Mouse (Mus musculus) liver, embryonic 12.5 days (tissue): Measurements from ENCODE around the gene C5ar1. TPM values are rescaled to one million over a fixed set of nuclear protein-coding genes. Genes with fewer than 3 reads are reported as not detected.
"Not testable (repeated sequence)": the region's sequence is repeated elsewhere in the genome, so short reads cannot be mapped to it uniquely, and the experiment has no call there.

Experiments
- ATAC-seq: fragments of 200-750 bp; cut with Nextera tagmentation; 2 replicates; pipeline ENCODE4 v1.8.0; 2017; ENCODE audit warnings: moderate number of reproducible peaks, mild to moderate bottlenecking, moderate library complexity
- H3K27ac ChIP-seq: fragments of 300-500 bp; sonication (generic); 2 replicates; pipeline ENCODE4 v1.5.1; 2016; ENCODE audit warnings: mild to moderate bottlenecking
- H3K27me3 ChIP-seq: fragments of 300-500 bp; sonication (generic); replicated peaks from 2 replicates; pipeline ENCODE4 v1.6.1; 2016; ENCODE audit warnings: mild to moderate bottlenecking, moderate library complexity
- H3K36me3 ChIP-seq: fragments of 300-500 bp; sonication (generic); 2 replicates; pipeline ENCODE4 v1.6.1; 2016; ENCODE audit warnings: mild to moderate bottlenecking, moderate library complexity
- H3K4me1 ChIP-seq: fragments of 300-500 bp; sonication (generic); 2 replicates; pipeline ENCODE4 v1.6.1; 2016
- H3K4me2 ChIP-seq: fragments of 300-500 bp; sonication (generic); 2 replicates; pipeline ENCODE4 v1.6.1; 2016; ENCODE audit warnings: mild to moderate bottlenecking, moderate library complexity
- H3K4me3 ChIP-seq: fragments of 300-500 bp; sonication (generic); 2 replicates; pipeline ENCODE4 v1.5.1; 2016; ENCODE audit warnings: mild to moderate bottlenecking, moderate library complexity
- H3K9ac ChIP-seq: fragments of 300-500 bp; sonication (generic); 2 replicates; pipeline ENCODE4 v1.6.1; 2016; ENCODE audit warnings: mild to moderate bottlenecking, moderate library complexity
- H3K9me3 ChIP-seq: fragments of 300-500 bp; sonication (generic); replicated peaks from 2 replicates; pipeline ENCODE4 v1.6.1; 2016; ENCODE audit warnings: mild to moderate bottlenecking, moderate library complexity
- WGBS: fragments of 180-500 bp; shearing (Covaris S2); methylation state at CpG from one replicate; pipeline ENCODE4 v1.1.7; 2016; ENCODE audit not compliant: insufficient replicate concordance; 5-methylcytosine and 5-hydroxymethylcytosine counted together
- polyA plus RNA-seq: library from polyadenylated mRNA; unstranded; fragments of >200 nt; fragmentation: Nextera tagmentation; extraction: Ambion mirVana; gene quantifications from 2 replicates; pipeline ENCODE4 v1.2.1, GENCODE M21; 2016

Gene C5ar1
- polyA plus RNA-seq, 1 experiment from 2014 or later: 2.1 TPM

DNA sequence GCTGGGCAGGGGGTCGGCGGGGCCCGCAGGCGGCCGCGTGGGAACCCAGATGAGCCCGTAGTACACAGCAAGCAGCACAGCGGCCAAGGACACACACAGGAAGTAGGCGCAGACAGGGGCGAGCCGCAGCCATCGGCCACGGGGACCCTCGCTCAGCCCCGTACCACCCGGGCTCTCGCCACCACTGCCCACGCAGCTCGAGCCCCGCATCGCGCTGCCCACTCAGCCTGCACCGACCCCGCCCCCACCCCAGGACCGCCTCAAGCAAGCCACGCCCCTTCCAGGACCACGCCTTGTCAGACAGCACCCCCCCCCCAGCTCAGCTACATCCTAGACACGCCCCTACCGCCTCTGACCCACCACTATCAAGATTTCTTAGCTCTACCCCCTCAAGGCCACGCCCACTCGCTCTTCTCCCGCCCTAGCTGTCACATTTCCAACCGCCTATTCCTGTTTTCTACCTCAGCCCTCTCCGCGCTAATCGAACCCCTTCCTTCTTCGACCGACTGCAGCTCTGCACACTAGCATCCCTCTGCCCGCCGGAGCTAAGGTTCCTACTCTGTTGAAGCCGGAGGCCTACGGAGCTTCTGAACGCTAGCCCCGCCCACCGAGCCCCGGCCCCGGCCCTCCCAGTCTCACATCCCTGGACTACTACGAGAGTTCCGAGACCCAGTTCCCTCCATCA lies 13.9 kb upstream of the C5ar1 start, which contains the start of gene Inafm1:
Gene Inafm1 (minus strand): TSS at position 537 of the 685 bp plus-strand sequence.
- H3K4me3 ChIP-seq: peak within 1 kb of the TSS; percentile 82
- ATAC-seq: peak; percentile 73
- peaks cover 40% of the 10 kb centered on the region for H3K36me3 ChIP-seq
- H3K4me1 ChIP-seq: peaks cover 60% of the 10 kb centered on the region
- H3K4me2 ChIP-seq: peak within 1 kb of the TSS; percentile 99
- peak within 1 kb of the TSS; percentile 88 for H3K9ac ChIP-seq
- H3K27me3 ChIP-seq: no peaks in the 10 kb centered on the region
- peak within 1 kb of the TSS; percentile 98 for H3K27ac ChIP-seq
- H3K9me3 ChIP-seq: no peaks in the 10 kb centered on the region
- under 1% methylated on average over 47 of the region's 49 CpGs for WGBS

DNA sequence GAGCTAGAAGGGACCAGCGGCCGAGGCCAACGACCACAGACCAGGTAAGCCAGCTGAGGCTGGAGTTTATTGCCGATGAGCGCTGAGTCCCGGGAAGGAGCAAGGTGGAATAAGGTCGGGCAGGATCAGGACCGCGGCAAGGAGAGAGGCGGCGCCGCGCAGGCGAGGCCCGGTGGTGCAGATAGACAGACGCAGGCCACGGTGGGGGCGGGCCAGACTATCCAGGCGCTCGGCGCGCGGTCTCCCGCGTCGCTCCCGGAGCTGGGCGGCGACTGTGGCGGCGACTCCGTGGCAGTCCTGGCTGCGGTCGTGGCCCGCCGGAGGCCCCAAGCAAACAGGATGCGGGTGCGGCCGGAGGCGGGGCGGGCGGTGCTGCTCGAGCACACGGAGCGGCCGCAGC lies 13.3 kb upstream of the C5ar1 start:
- peaks cover 60% of the 10 kb centered on the region for H3K4me1 ChIP-seq
- peak overlapping the region; percentile 98 for H3K27ac ChIP-seq
- no peaks in the 10 kb centered on the region for H3K27me3 ChIP-seq
- WGBS: under 1% methylated on average over 46 of the region's 46 CpGs
- H3K4me3 ChIP-seq: peak overlapping the region; percentile 82
- H3K4me2 ChIP-seq: peak overlapping the region; percentile 99
- peak; percentile 77 for ATAC-seq
- peak overlapping the region; percentile 88 for H3K9ac ChIP-seq
- H3K36me3 ChIP-seq: peaks cover 35% of the 10 kb centered on the region
- no peaks in the 10 kb centered on the region for H3K9me3 ChIP-seq

DNA sequence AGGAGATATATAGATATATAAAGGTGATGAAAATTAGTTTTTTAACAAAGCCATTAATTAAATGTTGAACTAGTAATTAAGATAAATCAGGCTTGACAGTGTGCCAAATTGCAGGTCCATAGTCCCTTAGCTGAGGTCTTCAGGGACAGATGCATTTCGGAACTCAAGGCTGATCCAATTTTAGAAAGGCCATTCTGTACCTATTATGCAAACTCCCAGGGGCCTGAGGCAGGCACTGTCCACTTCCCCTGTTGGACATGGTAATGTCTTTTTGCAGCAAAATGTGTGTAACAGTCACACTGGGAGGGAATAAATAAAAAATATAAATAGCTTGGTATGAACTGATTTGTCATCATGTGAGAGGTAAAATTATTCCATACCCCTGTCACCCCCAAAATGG lies 11.8 kb upstream of the C5ar1 start:
- WGBS: 82% methylated on average over 1 of the region's 1 CpGs
- Histone ChIP-seq H3K9me3 (no peaks in the 10 kb centered on the region), H3K9ac (peak overlapping the region; percentile 88; the same call in 1 of the 2 replicates), H3K4me2 (no peak overlapping the region), H3K27ac (no peak overlapping the region), H3K36me3 (peaks cover 19% of the 10 kb centered on the region), H3K4me3 (no peak overlapping the region), H3K4me1 (peaks cover 48% of the 10 kb centered on the region), H3K27me3 (no peaks in the 10 kb centered on the region)
- ATAC-seq: no peak

DNA sequence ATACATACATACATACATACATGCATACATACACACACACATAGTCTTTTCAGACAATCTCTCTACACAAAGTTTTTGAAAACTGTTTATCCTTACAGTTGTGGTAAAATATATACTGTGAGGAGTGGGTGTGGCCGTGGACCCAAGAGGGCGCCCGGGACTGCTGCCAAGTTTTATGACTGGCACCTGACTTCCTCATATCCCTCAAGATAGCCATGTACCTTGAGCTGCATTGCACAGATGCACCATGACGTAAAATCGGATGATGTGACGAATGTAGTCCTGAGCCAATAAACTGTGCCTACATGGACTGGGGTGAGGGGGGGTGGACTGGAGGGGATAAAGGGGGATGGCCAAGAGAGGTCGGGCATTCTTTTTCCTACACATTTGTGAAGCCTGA lies 7.3 kb upstream of the C5ar1 start:
- H3K36me3 ChIP-seq, ATAC-seq, H3K4me2 ChIP-seq, H3K9me3 ChIP-seq, H3K27me3 ChIP-seq, H3K27ac ChIP-seq, H3K9ac ChIP-seq, H3K4me3 ChIP-seq: not testable (repeated sequence)
- WGBS: 73% methylated on average over 7 of the region's 7 CpGs
- peaks cover 12% of the 10 kb centered on the region for H3K4me1 ChIP-seq

DNA sequence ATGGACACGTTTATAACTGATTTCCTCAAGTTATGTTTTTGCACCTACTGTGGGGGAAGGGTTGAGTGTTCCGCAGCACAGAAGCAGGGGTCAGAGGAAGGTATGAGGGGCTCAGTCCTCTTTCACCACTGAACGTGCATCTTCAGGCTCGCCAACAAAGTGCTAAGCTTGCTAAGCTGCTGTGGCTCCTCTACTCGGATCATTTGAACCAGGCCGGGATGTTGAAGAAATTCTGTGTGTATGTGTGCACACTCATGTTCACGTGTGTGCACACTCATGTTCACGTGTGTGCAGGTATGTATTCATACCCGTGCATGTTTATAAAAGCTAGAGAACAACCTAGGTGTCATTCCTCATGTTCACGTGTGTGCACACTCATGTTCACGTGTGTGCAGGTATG lies 6.5 kb upstream of the C5ar1 start:
- WGBS: 77% methylated on average over 11 of the region's 11 CpGs
- no peak for ATAC-seq
- Histone ChIP-seq H3K27ac (no peak overlapping the region), H3K4me2 (no peak overlapping the region), H3K36me3 (no peaks in the 10 kb centered on the region), H3K9ac (no peak overlapping the region), H3K4me1 (0 out of 2 replicates have a peak, but pooled peaks cover 8% of the 10 kb centered on the region), H3K27me3 (no peaks in the 10 kb centered on the region), H3K4me3 (no peak overlapping the region), H3K9me3 (no peaks in the 10 kb centered on the region)

DNA sequence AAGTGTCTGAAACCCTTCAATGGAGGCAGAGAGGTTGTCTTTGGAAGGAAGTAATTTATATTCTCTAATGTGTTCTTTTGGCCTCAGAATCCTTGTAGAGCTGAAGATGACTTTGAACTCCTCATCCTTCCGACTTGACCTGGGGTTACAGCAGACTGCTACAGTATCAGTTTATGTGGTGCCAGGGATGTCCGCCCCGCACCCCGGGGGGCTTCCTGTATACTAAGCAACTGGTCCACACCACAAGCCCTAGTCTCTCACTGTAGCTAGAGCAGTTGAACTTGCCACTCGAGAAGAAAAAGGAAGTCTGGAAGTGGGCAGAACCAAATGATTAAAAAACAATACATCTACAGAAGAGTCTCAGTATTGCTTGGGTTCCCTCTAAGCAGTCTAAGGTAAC lies 4.5 kb upstream of the C5ar1 start:
- H3K4me1 ChIP-seq: 0 out of 2 replicates have a peak, but pooled peaks cover 4% of the 10 kb centered on the region
- no peak overlapping the region for H3K27ac ChIP-seq
- no peak for ATAC-seq
- H3K9ac ChIP-seq: no peak overlapping the region
- WGBS: 54% methylated on average over 5 of the region's 5 CpGs
- 0 out of 2 replicates have a peak, but pooled peaks cover 5% of the 10 kb centered on the region for H3K27me3 ChIP-seq
- no peak overlapping the region for H3K4me3 ChIP-seq
- no peak overlapping the region for H3K4me2 ChIP-seq
- H3K36me3 ChIP-seq: no peaks in the 10 kb centered on the region
- no peaks in the 10 kb centered on the region for H3K9me3 ChIP-seq

DNA sequence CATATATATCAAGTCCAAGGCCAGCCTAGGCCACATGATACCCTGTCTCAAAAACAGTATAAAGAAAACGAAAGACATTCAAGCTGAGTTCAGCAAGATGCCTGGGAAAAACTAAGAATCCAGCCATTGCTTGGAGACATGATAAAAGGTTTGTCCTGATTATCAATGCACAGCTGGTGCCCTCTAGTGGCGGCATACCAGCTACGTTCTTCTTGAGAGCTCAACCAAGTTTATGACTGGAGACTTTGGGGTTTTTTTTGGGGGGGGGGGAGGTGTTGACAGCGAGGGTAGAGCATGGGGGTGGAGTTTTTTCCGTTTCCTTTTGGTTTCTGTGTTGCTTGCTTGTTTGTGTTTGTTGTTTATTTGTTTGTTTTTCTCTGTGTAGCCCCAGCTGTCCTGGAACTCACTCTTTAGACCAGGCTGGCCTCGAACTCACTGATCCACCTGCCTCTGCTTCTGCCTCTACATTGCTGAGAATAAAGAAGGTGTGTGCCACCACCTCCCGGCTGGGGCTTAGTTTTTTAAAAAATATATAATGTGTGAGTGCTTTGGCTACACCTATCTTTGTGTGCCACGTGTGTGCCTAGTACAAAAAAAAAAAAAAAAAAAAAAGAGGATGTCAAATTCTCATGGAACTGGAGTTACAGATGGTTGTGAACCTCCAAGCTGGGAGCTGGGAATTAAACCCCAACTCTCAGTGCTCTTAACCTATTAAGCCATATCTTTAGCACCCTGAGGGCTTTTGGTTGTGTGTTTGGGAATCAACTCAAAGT lies 3.9 kb upstream of the C5ar1 start:
- H3K4me3 ChIP-seq: no peak overlapping the region
- no peaks in the 10 kb centered on the region for H3K36me3 ChIP-seq
- no peak for ATAC-seq
- H3K4me2 ChIP-seq: no peak overlapping the region
- no peak overlapping the region for H3K9ac ChIP-seq
- 0 out of 2 replicates have a peak, but pooled peaks cover 7% of the 10 kb centered on the region for H3K27me3 ChIP-seq
- H3K4me1 ChIP-seq: 0 out of 2 replicates have a peak, but pooled peaks cover 4% of the 10 kb centered on the region
- WGBS: 23% methylated on average over 8 of the region's 8 CpGs
- H3K9me3 ChIP-seq: no peaks in the 10 kb centered on the region
- no peak overlapping the region for H3K27ac ChIP-seq

DNA sequence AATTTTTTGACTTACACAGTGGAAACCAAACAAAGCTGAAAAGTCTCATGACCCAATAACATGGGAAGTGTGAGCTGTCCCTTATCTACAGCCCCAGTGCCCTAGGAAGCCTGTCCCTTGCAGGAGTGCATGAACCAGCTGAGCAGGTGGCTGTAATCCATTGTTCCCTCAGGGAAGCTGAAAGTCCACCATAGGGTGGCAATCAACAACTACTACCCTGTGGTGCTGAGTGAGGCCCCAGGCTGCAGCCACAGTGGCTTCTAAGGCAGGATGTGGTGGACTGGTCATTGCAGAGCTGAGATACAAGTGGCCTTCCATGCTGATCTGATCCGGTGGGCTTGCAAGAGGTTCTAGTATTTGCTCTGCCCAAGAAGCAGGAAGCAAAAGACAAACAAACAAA lies 1.8 kb upstream of the C5ar1 start:
- 0 out of 2 replicates have a peak, but pooled peaks cover 4% of the 10 kb centered on the region for H3K4me1 ChIP-seq
- H3K27me3 ChIP-seq: 0 out of 2 replicates have a peak, but pooled peaks cover 7% of the 10 kb centered on the region
- ATAC-seq: 0 out of 2 replicates have a peak, but pooled peaks have one; percentile 33
- no peak overlapping the region for H3K4me2 ChIP-seq
- no peaks in the 10 kb centered on the region for H3K36me3 ChIP-seq
- H3K4me3 ChIP-seq: no peak overlapping the region
- WGBS: 14% methylated on average over 1 of the region's 1 CpGs
- H3K27ac ChIP-seq: no peak overlapping the region
- H3K9me3 ChIP-seq: no peaks in the 10 kb centered on the region
- no peak overlapping the region for H3K9ac ChIP-seq

DNA sequence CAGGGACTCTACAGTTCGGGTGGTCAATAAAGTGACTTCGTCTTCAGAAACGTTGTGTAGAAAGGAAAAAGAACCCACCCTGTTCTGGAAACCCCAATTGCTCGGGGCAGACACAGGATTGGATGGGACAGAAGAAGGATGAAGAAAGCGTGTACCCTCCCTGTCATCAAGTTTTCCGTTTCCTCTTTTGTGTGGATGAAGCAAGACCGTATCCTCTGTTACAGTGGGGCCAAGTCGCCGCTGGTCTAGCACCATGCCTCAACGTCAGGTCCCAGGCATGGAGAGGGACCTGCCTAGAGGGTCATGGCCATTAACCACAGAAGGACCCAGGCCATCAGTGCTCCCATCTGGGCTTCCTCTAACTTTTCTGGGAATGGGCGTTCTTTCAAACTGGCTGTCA lies 1.5 kb downstream of the C5ar1 start:
- Histone ChIP-seq H3K4me1 (peaks cover 12% of the 10 kb centered on the region; the same call in 1 of the 2 replicates), H3K27me3 (0 out of 2 replicates have a peak, but pooled peaks cover 7% of the 10 kb centered on the region), H3K9me3 (no peaks in the 10 kb centered on the region), H3K4me3 (no peak overlapping the region), H3K36me3 (no peaks in the 10 kb centered on the region), H3K4me2 (no peak overlapping the region), H3K9ac (no peak overlapping the region), H3K27ac (no peak overlapping the region)
- 51% methylated on average over 11 of the region's 11 CpGs for WGBS
- no peak for ATAC-seq

DNA sequence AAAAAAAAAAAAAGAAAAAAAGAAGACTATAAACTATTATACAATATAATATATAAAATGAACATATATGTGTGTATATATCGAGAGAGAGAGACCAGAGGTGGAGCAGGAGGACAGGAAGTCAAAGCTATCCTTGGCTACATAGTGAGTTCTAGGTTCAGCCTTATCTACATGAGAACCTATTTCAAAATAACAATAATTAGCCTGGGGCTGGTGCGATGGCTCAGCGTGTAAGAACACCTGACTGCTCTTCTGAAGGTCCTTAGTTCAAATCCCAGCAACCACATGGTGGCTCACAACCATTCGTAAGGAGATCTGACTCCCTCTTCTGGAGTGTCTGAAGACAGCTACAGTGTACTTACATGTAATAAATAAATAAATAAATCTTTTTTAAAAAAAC lies 3.4 kb downstream of the C5ar1 start:
- WGBS: 76% methylated on average over 4 of the region's 4 CpGs
- H3K9ac ChIP-seq, H3K36me3 ChIP-seq, H3K27me3 ChIP-seq, H3K27ac ChIP-seq, ATAC-seq, H3K9me3 ChIP-seq, H3K4me2 ChIP-seq, H3K4me3 ChIP-seq: not testable (repeated sequence)
- peaks cover 12% of the 10 kb centered on the region; the same call in 1 of the 2 replicates for H3K4me1 ChIP-seq

DNA sequence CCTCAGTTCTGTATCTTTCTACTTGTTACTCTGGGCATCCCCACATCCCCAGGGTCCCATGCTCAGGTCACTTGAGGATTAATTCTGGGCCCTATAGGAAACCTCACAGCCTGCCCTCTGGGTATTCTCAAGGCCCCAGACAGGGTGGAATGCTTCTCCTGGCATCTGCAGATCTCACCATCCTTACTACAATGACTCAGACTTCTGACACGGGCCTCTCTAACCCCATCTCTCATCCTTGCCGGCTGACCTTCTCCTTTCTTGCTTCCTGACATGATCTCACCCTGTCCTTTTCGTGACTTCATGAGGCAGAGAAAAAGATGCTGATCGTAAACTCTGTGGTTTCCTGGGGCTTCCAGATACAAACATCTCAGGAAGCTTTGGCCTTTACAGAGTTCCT lies 5.1 kb downstream of the C5ar1 start:
- 0 out of 2 replicates have a peak, but pooled peaks cover 5% of the 10 kb centered on the region for H3K27me3 ChIP-seq
- no peak overlapping the region for H3K4me2 ChIP-seq
- H3K4me3 ChIP-seq: no peak overlapping the region
- no peak overlapping the region for H3K27ac ChIP-seq
- no peaks in the 10 kb centered on the region for H3K36me3 ChIP-seq
- ATAC-seq: 0 out of 2 replicates have a peak, but pooled peaks have one; percentile 21
- peaks cover 16% of the 10 kb centered on the region; the same call in 1 of the 2 replicates for H3K4me1 ChIP-seq
- H3K9me3 ChIP-seq: no peaks in the 10 kb centered on the region
- WGBS: 9% methylated on average over 4 of the region's 4 CpGs
- H3K9ac ChIP-seq: no peak overlapping the region

DNA sequence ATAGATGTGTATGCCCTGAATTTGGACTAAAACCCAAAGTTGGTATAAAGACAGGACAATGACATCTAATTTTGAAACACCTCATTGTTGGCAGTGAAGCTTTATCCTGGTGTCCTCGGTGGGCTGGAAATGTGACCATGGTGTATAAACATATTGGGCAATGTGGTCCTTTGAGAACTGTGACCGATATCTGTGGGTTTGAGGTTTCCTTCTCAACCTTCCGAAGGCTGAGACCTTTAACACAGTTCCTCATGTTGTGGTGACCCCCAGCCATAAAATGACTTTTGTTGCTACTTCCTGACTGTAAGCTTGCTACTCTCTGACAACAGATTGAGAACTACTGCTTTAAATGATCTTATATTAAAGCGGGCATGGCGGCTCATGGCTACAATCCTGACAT lies 8.7 kb downstream of the C5ar1 start:
- Histone ChIP-seq H3K9me3 (no peaks in the 10 kb centered on the region), H3K4me3 (no peak overlapping the region), H3K9ac (no peak overlapping the region; the same call in 1 of the 2 replicates), H3K4me1 (peaks cover 28% of the 10 kb centered on the region), H3K27me3 (no peaks in the 10 kb centered on the region; the same call in 1 of the 2 replicates), H3K36me3 (no peaks in the 10 kb centered on the region), H3K27ac (no peak overlapping the region), H3K4me2 (0 out of 2 replicates have a peak overlapping the region, but pooled peaks have one; percentile 8)
- 19% methylated on average over 5 of the region's 5 CpGs for WGBS
- ATAC-seq: no peak
